Mouse (Mus musculus): ENCODE measurements around the gene Dpp6. TPM values are rescaled to one million over a fixed set of nuclear protein-coding genes. Genes with fewer than 3 reads are reported as not detected.

Dpp6 gene
- polyA plus RNA-seq, 1 experiment from 2014 or later = 1.0 TPM

GRCm38 (mm10) chr5:26979348-26979747 is 162.3 kb downstream of the Dpp6 start:
- no peak overlapping the region for H3K9ac ChIP-seq (ENCODE audit: low read length)
- 76% methylated on average over 1 of the region's 1 CpGs for WGBS
- no peak overlapping the region for H3K27ac ChIP-seq (replicated peaks)
- H3K9me3 ChIP-seq (ENCODE audit: control insufficient read depth, low read length) = no peaks in the 10 kb centered on the region
- ATAC-seq (ENCODE audit: low FRiP score, low TSS enrichment) (no peak), DNase-seq (ENCODE audit: low spot score) (no peak)
- no peaks in the 10 kb centered on the region for H3K4me1 ChIP-seq (replicated peaks; ENCODE audit: control insufficient read depth, insufficient read depth)
- no peak for TF ChIP-seq EP300 (optimal IDR thresholded peaks at IDR 0.05)
- no peak for TF ChIP-seq CTCF (IDR thresholded peaks at IDR 0.05; ENCODE audit: low read depth)
- no peaks in the 10 kb centered on the region for H3K27me3 ChIP-seq (ENCODE audit: control insufficient read depth, insufficient read depth, low read length)
- no peaks in the 10 kb centered on the region for H3K36me3 ChIP-seq (ENCODE audit: control insufficient read depth, insufficient read depth, low read length)
- no peak overlapping the region for H3K4me2 ChIP-seq (replicated peaks; ENCODE audit: low read depth)
- H3K4me3 ChIP-seq (ENCODE audit: low read depth, low read length) = no peak overlapping the region

GRCm38 (mm10) chr5:26979755-26980154 is 162.8 kb downstream of the Dpp6 start:
- Histone ChIP-seq H3K27ac (replicated peaks) (no peak overlapping the region), H3K9me3 (ENCODE audit: control insufficient read depth, low read length) (no peaks in the 10 kb centered on the region), H3K27me3 (ENCODE audit: control insufficient read depth, insufficient read depth, low read length) (no peaks in the 10 kb centered on the region), H3K36me3 (ENCODE audit: control insufficient read depth, insufficient read depth, low read length) (no peaks in the 10 kb centered on the region), H3K9ac (ENCODE audit: low read length) (no peak overlapping the region), H3K4me3 (ENCODE audit: low read depth, low read length) (no peak overlapping the region), H3K4me1 (replicated peaks; ENCODE audit: control insufficient read depth, insufficient read depth) (no peaks in the 10 kb centered on the region), H3K4me2 (replicated peaks; ENCODE audit: low read depth) (no peak overlapping the region)
- ATAC-seq (ENCODE audit: low FRiP score, low TSS enrichment) (no peak), DNase-seq (ENCODE audit: low spot score) (no peak)
- no peak for TF ChIP-seq CTCF (IDR thresholded peaks at IDR 0.05; ENCODE audit: low read depth)
- no peak for TF ChIP-seq EP300 (optimal IDR thresholded peaks at IDR 0.05)
- WGBS = 63% methylated on average over 3 of the region's 3 CpGs

- whole genome bisulfite sequencing = 0% methylated on average over 1 of the region's 1 CpGs
- no peaks in the 10 kb centered on the region for H3K27me3 ChIP-seq (ENCODE audit: control insufficient read depth, insufficient read depth, low read length)
- no peak overlapping the region for H3K4me3 ChIP-seq (ENCODE audit: low read depth, low read length)
- no peak overlapping the region for H3K4me2 ChIP-seq (replicated peaks; ENCODE audit: low read depth)
- no peaks in the 10 kb centered on the region for H3K9me3 ChIP-seq (ENCODE audit: control insufficient read depth, low read length)
- no peak for DNase-seq (ENCODE audit: low spot score)
- H3K4me1 ChIP-seq (replicated peaks; ENCODE audit: control insufficient read depth, insufficient read depth) = no peaks in the 10 kb centered on the region
- no peaks in the 10 kb centered on the region for H3K36me3 ChIP-seq (ENCODE audit: control insufficient read depth, insufficient read depth, low read length)
- H3K27ac ChIP-seq (replicated peaks) = no peak overlapping the region
- no peak for ATAC-seq (ENCODE audit: low FRiP score, low TSS enrichment)
- no peak overlapping the region for H3K9ac ChIP-seq (ENCODE audit: low read length)
- no peak for TF ChIP-seq CTCF (IDR thresholded peaks at IDR 0.05; ENCODE audit: low read depth)
Observed at GRCm38 (mm10) chr5:26985114-26985513, 168.1 kb downstream of the Dpp6 start.

DNA sequence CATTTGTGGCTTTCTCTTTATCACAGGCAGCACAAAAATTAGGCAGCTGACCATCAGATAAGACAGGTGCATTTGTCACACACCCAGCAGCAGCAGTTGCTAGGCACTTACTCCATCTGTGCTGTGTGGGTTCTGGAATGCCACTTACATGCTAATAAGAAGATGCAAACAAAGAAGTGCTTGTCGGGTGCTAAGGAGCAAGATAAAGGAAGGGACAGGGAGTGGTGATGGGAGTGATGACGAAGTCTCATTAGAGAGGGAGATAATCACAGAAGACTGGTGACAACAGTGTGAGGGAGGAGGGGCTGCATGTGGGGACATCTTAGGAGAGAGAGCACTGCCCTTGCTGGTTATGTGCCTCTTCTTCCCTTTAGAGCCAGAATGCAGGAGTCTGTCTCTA is 174.6 kb downstream of the Dpp6 start:
- H3K4me3 ChIP-seq (ENCODE audit: low read depth, low read length) = no peak overlapping the region
- H3K36me3 ChIP-seq (ENCODE audit: control insufficient read depth, insufficient read depth, low read length) = no peaks in the 10 kb centered on the region
- no peak overlapping the region for H3K27ac ChIP-seq (replicated peaks)
- no peak for TF ChIP-seq CTCF (IDR thresholded peaks at IDR 0.05; ENCODE audit: low read depth)
- TF ChIP-seq EP300 (optimal IDR thresholded peaks at IDR 0.05) = no peak
- H3K9ac ChIP-seq (ENCODE audit: low read length) = no peak overlapping the region
- 33% methylated on average over 2 of the region's 2 CpGs for WGBS
- H3K9me3 ChIP-seq (ENCODE audit: control insufficient read depth, low read length) = no peaks in the 10 kb centered on the region
- no peaks in the 10 kb centered on the region for H3K27me3 ChIP-seq (ENCODE audit: control insufficient read depth, insufficient read depth, low read length)
- DNase-seq (ENCODE audit: low spot score) (no peak), ATAC-seq (ENCODE audit: low FRiP score, low TSS enrichment) (no peak)
- H3K4me2 ChIP-seq (replicated peaks; ENCODE audit: low read depth) = no peak overlapping the region
- no peaks in the 10 kb centered on the region for H3K4me1 ChIP-seq (replicated peaks; ENCODE audit: control insufficient read depth, insufficient read depth)

DNA sequence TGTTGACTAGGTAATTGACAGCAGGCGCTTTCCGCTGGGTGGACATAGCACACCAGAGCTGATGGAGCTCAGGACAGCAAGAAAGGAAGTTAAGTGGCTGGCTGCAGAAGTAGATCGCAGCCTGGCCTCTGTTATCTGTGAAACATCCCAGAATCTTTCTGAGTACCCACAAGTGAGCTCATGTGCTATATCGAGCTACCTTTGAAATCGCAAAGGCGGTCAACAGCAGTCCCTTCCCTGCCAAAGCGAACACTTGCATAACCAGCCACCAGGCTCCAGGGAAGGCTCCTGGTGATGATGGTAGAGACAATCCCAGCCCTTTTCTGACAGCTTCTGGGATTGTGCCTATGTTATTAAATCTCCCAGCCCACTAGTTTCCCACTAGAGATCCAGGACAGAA is 186.5 kb downstream of the Dpp6 start:
- Histone ChIP-seq H3K4me1 (replicated peaks; ENCODE audit: control insufficient read depth, insufficient read depth) (no peaks in the 10 kb centered on the region), H3K9me3 (ENCODE audit: control insufficient read depth, low read length) (no peaks in the 10 kb centered on the region), H3K36me3 (ENCODE audit: control insufficient read depth, insufficient read depth, low read length) (no peaks in the 10 kb centered on the region), H3K4me3 (ENCODE audit: low read depth, low read length) (no peak overlapping the region), H3K27me3 (ENCODE audit: control insufficient read depth, insufficient read depth, low read length) (no peaks in the 10 kb centered on the region), H3K27ac (replicated peaks) (no peak overlapping the region), H3K9ac (ENCODE audit: low read length) (no peak overlapping the region), H3K4me2 (replicated peaks; ENCODE audit: low read depth) (no peak overlapping the region)
- ATAC-seq (ENCODE audit: low FRiP score, low TSS enrichment) = no peak
- no peak for DNase-seq (ENCODE audit: low spot score)
- 88% methylated on average over 7 of the region's 7 CpGs for WGBS
- TF ChIP-seq CTCF (IDR thresholded peaks at IDR 0.05; ENCODE audit: low read depth) = no peak
- no peak for TF ChIP-seq EP300 (optimal IDR thresholded peaks at IDR 0.05)

DNA sequence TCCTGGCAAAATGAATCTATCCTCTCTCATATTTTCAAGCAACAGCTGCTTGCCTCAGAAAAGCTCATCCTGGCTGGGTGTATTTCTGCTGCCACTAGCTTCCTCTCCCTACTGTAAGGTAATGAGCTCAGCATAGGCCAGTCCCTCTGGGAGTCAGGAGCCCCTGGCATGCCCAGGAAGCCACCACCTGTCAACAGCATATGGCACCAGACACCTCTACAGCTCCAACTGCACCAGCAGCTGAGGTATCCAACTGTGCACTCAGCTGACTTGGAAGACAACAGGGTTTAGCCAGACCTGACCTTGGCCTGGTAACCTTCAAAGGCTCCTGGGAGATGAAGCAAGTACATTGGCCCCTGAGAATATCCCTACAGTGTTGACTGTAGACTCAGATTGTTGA is 192.2 kb downstream of the Dpp6 start:
- no peak for DNase-seq (ENCODE audit: low spot score)
- no peak for TF ChIP-seq EP300 (optimal IDR thresholded peaks at IDR 0.05)
- TF ChIP-seq CTCF (IDR thresholded peaks at IDR 0.05; ENCODE audit: low read depth) = no peak
- no peak overlapping the region for H3K9ac ChIP-seq (ENCODE audit: low read length)
- no peak for ATAC-seq (ENCODE audit: low FRiP score, low TSS enrichment)
- H3K4me3 ChIP-seq (ENCODE audit: low read depth, low read length) = no peak overlapping the region
- no peak overlapping the region for H3K27ac ChIP-seq (replicated peaks)
- H3K27me3 ChIP-seq (ENCODE audit: control insufficient read depth, insufficient read depth, low read length) = no peaks in the 10 kb centered on the region
- H3K4me1 ChIP-seq (replicated peaks; ENCODE audit: control insufficient read depth, insufficient read depth) = no peaks in the 10 kb centered on the region
- no peak overlapping the region for H3K4me2 ChIP-seq (replicated peaks; ENCODE audit: low read depth)
- H3K9me3 ChIP-seq (ENCODE audit: control insufficient read depth, low read length) = no peaks in the 10 kb centered on the region
- H3K36me3 ChIP-seq (ENCODE audit: control insufficient read depth, insufficient read depth, low read length) = no peaks in the 10 kb centered on the region
